Mouse (Mus musculus): ENCODE measurements around the gene Sry.

The Sry gene

GRCm38 (mm10) chrY:2663558-2663957, at the start of gene Sry:
Gene Sry (minus strand): TSS chrY:2663658.
- no peak for DNase-seq
